Mouse (Mus musculus) spleen, postnatal 14 days (tissue): ENCODE data around the gene Kif28.
A peak's percentile ranks its signal among the peaks of the same experiment; 100 is the strongest.
"Not testable (repeated sequence)": the region's sequence is repeated elsewhere in the genome, so short reads cannot be mapped to it uniquely, and the experiment has no call there.

Experiments used
- DNase-seq, 2 experiments: peaks; one replicate each; pipeline ENCODE4 v3.0.0; 2021 to 2022; ENCODE audit warnings: low spot score in 2 of 2

Kif28 gene

DNA sequence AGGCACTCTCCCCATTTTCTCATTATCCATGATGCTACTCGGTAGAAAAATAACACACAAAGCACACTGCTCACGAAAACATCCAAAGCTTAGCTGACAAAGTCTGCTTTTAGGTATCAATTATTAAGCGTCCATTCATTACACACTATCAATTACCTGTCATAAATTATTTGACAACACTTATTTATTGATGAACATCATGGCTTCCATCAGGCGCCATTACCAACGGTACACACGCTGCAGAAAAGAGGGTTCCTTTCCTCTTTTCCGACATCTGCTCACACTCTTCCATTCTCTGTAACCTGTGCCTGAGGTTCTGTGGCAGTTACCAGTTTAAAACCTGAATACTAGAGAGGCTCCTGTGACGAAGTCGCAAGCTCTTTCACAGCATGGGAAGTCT, at the start of gene Kif28:
Kif28 (minus strand) TSS at position 101 of the 400 bp plus-strand sequence.
- no peak for DNase-seq

DNA sequence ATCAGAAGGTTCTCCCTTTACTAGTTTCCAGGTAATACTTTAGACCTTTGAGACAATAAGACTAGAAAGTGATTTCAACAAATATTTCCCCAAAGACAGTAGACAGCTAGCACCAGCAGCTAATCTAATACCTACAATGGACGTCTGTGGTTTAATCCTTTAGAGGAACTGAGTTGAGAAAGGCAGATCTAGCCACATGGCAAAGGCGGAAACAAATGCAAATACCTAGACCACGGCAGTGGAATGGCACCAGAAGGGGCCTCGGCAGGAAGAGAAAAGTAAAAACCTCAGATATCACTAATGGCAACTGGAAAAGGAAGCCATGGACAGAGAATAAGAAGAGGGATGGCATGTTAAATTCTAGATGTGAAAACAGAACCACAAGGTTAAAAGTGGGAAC, 42.2 kb upstream of the Kif28 start:
- no peak for DNase-seq

DNA sequence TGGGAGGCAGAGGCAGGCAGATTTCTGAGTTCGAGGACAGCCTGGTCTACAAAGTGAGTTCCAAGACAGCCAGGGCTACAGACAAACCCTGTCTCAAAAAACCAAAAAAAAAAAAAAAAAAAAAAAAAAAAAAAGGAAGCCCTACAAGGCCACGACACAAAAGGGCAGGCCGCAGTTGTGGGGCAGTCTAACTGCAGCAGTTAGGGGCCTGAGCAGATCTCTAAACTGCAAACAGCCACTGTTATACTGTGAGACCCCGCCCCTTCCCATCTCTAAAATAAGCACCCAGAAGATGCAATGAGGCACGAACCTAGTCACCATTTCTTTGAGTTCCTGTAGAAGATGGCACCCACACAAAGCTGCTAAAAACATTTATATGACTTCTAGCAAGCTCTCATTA, 40.4 kb upstream of the Kif28 start:
- DNase-seq, result no peak

DNA sequence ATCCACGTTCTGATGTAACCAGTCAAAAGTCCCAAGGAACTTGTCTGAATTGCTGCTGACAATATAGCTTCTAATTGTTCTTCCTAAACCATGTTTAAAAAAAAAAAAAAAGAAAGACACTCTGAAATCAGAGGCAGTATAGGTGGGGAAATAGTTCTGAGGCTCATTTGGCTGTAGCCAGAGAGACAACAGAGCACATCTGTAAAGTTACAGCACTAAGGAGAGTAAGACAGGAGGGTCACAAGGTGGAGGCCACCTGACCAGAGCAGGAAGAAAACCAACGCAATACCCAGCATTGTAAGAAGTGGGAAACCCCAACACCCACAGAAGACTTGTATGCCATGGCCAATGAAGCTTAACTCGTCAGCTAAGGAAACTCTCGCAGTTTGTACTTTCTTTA, 39.0 kb upstream of the Kif28 start:
- no peak for DNase-seq

DNA sequence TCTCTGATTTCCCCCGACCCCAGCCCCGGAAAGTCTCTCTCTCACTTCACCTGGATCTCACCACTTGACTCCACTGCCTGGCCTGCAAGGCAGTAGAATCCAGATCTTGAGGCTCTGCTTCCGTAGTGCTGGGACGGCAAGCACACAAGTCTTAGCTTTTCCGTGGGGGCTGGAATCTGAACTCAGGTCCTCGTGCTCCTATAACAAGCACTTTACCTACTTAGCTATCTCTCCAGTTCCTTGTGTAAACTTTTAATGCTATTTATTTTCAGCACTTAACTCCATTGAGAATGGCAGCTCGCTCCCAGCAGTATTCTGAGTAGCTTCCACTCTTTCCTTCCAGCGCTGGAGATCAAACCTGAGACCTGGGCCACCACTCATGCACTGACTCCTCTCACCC, 31.8 kb upstream of the Kif28 start:
- no peak for DNase-seq

DNA sequence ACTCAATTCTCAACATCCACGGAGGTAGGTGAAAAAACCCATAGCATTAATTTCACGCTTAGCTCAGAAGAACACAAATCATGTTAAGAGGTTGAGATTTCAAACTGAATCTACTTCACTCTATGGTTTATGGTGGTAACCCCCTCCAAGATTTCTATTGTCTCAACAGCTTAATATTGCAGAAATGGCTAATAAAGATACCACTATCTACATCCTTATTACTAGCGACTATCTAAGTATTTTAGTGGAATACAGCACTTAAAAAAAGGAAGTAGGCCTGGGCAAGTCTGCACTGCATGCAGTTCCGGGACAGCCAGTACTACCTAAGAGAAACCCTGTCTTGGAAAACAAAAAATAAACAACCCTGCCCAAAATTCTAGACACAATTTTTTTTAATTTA, 15.5 kb upstream of the Kif28 start:
- DNase-seq, result no peak

DNA sequence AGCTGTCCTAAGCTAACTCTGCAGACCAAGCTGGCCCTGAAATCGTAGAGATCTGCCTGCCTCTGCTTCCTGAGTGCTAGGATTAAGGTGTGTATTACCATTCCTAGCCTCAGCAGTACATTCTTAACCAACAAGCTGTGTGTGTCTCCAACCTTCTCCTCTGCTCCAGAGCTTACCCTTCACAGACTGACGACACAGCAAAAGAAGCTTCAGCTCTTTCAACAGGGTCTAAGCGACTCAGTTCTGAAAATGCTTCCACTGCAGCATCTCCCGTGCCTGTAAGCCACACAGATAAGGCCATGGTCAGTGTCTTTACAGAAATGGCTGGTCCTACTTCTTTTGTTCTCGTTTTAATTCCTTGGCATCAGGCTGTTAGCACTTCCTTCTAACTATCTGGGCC, 15.0 kb upstream of the Kif28 start:
- no peak for DNase-seq

DNA sequence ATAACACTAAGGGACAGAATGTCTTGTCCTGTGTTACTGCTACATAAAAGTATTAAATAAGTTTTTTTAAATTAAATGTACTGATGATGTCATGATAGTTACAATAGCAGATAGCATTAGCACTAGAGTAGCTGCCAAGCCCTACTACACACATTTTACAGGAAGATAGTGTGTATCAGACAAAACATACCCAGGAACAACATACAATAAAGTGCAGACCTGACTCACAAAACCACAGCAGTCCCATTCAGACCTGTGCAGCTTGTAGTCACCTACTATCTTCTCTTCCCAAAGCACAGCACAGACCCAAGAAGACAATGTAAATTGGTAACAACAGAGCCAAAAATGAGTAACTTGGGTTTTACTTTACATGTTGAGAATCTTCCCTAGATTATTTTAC, 11.4 kb upstream of the Kif28 start:
- DNase-seq, result no peak

DNA sequence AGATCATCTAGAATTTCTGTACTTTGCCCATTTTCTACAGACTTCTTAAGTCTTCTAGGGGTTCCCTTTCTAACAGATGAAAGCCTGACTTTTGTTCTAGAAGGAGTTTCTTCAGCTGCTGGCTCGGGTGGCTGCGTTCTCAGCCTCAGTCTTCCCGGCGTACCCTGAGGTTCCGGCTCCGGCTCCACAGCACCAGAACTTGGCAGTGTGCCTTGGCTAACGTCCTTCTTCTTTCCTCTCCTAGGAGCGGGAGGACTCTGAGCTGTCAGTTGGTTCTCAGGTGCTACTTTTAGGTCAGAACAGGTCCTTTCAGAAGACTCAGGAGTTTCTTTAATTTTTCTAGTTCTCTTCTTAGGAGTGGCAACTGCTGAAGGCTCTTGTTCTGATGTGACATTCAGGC, 7.9 kb upstream of the Kif28 start:
- no peak for DNase-seq

DNA sequence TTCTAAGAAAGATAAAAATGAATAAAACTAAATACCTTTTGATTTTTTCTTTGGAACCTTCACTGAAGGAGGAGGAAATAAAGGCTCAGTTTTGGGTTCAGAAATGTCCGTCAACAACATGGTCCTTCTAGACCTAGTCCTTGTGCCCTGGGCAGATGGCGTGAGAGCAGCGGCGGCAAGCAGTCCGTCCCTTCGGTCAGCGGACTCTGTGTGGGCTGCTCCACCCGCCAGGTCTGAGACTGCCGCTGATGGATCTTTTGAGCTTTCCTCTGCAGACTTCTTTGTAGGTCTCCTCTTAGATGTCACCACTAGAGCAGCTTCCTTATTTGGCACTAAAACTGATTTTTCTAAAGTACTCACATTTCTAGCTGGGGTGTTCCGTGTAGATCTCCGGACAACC, 7.2 kb upstream of the Kif28 start:
- no peak for DNase-seq

DNA sequence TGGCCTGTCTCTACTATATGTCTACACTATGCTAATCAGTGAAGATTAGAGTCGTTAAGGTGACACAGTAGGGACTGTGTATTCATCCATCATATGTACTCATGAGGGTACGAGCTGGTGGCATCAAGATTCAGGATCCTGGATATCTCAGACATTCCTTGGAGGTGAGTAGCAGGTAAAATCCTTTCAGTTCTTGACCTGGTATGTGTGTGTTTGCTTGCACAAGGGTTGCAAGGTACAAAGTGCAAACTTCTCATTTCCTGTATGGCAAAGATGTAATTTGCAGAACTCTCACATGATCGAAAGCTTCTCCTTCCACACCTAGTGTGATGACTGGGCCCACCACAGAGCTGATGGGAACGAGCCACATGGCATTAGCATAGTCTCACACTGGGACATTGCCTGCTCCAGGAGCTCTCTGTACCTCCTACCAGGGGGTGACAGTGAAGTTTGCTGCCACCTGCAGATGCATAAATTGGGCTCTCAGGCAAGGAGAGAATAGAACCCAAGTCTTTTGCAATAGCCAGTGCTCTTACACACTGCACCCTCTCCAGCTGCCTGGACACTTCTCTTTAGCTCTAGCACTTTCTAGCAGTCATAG, 1.4 kb downstream of the Kif28 start:
- no peak for DNase-seq

DNA sequence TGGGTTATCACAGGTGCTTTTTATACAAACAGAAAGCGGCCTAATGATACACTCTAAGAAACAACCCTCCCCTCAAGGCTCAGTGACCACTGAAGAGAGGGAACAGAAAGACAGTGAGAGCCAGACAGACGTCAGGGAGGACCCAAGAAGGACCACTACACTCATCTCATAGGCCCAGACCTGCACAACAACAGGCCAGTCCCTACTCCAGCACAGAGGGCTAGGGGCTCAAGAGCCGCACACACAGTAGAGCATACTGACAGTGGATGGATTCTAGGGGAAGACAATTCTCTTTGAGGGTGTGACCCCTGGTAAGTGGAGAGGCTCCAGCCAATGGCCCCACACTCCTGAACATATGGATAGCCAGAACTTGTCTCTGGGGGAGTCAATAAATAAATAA, 8.6 kb downstream of the Kif28 start:
- DNase-seq, result no peak

DNA sequence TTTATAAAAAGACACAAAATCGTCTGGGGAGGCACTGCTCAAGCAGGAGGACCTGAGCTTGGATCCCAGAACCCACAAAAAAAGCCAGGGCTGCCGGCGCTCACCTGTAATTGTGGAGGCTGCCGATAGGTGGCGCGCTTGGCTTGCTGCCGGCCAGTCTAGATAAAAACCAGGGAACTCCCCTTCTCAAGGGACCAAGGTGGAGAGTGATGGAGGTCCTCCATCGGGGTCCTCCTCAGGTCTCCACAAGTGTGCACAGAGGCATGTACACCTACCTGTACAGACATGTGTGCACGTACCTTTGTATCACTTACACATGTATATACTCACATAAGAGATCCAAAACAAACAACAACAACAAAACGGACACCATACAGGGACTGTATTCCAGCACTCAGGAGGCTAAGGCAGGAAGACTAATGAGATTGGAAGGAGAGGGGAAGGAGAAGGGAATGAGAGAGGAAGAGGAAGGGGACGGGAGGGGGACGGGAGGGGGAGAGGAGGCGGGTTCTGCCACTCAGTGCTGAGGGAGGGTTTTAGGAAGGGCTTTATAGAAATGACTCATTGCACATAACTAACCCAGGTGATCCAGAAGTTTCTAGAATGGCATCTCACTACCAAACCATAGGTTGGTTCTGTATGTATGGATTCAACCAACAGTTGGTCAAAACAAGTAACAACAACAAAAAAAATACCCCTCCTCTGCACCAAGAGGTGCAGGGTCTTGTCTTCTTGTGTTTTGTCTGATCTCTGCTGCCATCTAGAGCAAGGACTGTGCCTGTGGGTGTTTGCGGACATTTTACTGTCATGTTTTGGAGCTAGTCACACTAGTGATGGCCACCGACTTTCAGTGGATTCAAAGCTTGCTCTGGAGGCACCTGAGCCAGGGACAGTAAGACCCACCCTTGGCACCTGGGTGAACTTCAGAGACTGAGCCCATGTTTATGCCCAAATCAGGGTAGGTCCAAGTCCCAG, 10.3 kb downstream of the Kif28 start:
- peak; percentile 51 to 69 for DNase-seq

DNA sequence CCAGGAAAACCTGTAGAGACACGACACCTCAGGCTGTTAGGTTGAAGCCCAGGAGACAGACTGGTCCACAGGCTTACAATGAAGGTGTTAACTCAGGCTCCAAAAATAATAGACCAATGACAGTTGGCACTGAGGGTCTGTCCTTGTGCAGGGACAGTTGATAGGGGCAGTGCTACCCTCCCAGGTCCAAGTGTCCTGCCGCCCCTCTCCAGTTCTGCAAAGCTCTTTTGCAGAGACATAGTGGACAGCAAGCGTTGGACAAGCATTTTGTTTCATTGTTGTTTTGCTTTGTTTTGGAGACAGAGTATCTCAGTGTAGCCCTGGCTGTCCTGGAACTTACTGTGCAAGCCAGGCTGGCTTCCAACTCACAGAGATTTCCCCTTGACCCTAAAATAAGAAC, 13.7 kb downstream of the Kif28 start:
- DNase-seq, result no peak

DNA sequence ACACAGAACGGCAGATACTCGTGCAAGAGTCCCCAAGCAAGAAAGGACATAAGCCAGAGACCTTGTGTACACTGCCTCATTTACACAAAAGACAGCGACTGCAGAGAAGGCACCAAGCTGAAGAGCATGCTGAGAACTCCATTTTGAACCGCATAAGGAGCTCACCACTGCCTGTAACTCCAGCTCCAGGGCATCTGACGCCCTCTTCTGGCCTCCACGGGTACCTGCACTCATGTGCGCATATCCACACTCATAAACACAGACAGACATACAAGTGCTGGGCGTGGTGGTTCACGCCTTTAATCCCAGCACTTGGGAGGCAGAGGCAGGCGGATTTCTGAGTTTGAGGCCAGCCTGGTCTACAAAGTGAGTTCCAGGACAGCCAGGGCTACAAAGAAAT, 16.4 kb downstream of the Kif28 start:
- DNase-seq, result no peak

DNA sequence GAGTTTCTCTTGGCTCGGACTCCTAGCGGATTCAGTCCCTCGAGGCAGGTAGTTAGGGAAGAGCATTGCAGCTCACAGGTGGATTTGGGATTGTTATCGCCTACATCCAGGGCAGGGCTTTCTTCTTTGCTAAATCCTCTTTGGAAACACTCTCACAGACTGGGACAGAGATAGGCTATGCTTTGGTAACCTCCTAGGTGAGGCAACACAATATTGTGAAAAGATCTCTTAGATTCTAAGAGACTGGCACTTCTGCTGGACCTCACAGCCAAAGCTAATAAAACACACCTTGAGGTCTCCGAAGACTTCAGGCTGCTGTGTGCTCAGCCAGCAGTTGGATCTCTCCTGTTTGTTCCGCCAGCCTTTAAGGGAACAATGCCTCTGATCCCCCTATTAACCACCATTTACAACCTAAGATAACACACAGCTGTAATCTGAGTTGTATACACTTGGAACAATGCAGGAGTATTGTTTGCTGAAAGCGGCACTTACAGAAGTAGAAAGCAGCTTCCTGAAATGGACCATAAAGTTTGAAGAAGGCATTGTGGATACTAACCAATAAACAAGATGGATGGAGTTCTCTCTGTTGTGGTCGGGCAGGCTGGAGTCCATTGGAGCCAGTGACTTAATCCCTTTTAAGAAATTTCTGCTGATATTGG, 22.1 kb downstream of the Kif28 start:
- no peak for DNase-seq

DNA sequence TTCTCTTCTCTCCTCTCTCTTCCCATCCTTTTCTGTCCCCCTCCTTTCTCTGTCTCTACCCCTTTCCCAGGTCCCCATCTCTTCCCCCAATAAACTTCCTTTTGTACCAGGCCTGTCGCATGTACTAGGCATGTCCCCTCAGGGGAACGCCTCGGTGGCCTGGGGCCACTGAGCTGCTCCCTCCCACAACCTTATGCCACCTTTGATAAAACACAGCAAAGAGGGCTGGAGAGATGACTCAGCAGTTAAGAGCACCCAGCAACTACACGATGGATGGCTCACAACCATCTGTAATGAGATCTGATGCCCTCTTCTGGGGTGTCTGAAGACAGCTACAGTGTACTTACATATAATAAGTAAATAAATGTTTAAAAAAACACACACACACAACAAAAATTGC, 29.3 kb downstream of the Kif28 start:
- peak in 1 of 2 experiments; percentile 11 for DNase-seq

DNA sequence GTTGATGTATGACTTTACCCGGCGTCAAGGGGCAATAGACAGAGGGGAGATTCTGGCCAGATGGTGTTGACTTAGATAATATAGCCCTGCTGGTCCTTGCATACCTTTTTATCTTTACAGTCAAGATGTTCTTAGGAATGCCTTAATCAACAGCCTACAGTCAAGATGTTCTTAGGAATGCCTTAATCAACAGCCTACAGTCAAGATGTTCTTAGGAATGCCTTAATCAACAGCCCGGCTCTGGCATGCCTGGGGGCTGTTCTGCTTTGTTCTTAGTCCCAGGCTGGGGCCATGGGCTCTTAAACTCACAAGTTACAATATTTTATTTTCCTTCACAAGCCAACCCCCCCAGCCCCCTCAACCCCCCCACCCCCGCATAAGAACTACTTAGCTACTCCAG, 29.8 kb downstream of the Kif28 start:
- DNase-seq, result not testable (repeated sequence)

DNA sequence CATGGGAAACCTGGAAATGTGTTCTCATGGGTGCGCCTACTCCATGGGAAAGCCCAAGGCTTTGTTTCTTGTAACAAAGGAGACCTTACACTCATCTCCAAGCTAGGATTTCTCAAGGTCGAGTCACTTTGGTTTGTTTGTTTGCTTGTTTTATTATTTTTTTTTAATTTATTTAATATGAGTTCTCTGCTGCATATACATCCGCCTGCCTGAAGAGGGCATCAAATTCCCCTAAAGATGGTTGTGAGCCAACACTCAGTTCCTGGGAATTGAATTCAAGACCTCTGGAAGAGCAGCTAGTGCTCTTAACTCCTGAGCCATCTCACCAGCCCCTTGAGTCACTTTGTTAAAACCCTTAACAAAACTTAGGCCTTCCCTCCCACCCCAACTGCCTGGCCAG, 31.7 kb downstream of the Kif28 start:
- no peak for DNase-seq

DNA sequence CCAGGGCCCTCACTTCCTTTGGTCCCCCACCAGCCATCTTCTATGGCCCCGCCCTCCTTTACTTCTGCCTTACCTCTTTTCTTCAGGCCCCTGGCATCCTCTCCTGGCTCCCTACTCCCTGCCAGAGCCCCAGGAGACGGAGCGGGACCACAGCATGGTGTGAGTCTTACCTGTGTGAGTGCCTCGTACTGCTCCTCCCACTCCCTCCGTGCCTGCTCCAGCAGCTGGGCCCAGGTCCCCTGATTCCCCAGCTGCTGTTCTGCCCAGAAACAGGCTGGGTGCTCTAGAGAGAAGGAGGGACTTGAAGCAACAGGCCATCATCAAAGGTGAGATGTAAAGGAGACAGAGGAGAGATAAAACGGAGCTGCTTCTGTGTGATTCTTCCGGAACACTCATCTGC, 32.4 kb downstream of the Kif28 start:
- no peak for DNase-seq

DNA sequence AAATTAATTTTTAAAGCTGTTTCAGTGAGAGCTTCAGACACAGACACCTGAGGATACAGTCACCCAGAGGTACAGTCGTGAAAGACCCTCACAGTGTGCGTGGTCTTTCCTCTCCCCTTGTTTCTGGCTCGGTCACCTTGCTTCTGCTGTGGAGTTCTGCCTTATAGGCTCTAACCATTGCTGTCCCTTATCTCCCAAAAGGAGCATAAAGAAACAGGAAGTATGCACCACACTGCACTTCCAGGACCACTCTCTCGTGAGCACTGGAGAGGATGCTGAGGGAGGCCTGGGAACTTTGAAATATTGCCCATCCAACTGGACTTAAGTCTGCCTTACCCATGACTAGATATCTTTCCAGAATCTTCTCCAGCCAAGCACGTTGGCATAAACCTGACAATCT, 34.3 kb downstream of the Kif28 start:
- DNase-seq, result no peak

DNA sequence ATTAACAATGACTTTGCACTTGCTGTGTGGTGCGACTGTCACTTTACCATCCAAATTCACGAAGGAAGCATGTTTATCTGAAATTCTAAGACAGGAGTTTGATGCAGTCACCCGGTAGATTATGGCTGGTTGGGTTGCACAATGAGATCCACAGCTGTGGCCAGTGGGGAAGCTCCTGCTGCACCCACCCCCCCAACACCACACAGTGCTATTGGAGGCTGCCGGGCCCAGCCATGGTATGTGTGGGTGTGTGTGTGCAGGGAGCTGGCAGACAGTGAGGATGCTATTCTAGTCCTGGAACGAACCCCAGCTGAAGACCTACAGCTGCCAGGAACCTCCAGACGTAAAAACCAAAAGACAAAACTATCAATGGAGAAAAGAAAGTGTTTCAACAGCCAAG, 35.7 kb downstream of the Kif28 start:
- no peak for DNase-seq

DNA sequence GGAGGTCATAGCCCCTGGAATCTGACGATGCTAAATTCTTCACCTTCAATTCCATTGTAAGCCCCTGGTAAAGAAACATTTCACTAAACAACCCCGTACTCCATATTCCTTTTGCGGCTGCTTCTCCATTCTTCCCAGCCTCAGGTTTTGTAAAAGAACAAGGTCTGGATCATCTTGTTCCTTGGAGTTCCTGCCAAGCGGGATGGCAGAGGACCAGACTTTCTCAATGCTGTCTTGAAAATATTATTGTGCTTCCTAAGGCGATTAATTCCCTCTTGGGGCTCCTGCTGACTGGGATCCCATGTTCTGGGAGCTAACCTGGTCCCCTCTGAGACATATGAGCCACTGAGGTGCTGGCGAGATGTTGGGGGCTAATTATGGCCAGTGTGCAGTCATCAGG, 39.9 kb downstream of the Kif28 start:
- no peak for DNase-seq
